Mouse (Mus musculus) forebrain, embryonic 16.5 days (tissue): Measurements from ENCODE around the gene Lrrc58. TPM values are rescaled to one million over a fixed set of nuclear protein-coding genes. Genes with fewer than 3 reads are reported as not detected.

Source experiments
- ATAC-seq: fragments of 200-750 bp; cut with Nextera tagmentation; 2 replicates; pipeline ENCODE4 v1.8.0; 2017; ENCODE audit warnings: mild to moderate bottlenecking, moderate library complexity
- H3K27ac ChIP-seq: fragments of 300-500 bp; sonication (generic); 2 replicates; pipeline ENCODE4 v1.5.1; 2014; ENCODE audit warnings: low read length, control low read depth
- H3K27me3 ChIP-seq: fragments of 300-500 bp; sonication (generic); replicated peaks from 2 replicates; pipeline ENCODE4 v1.6.1; 2014; ENCODE audit warnings: low read length; ENCODE audit not compliant: control insufficient read depth, insufficient read depth
- H3K36me3 ChIP-seq: fragments of 300-500 bp; sonication (generic); 2 replicates; pipeline ENCODE4 v1.6.1; 2014; ENCODE audit not compliant: control insufficient read depth, insufficient read depth
- H3K4me1 ChIP-seq: fragments of 300-500 bp; sonication (generic); replicated peaks from 2 replicates; pipeline ENCODE4 v1.6.1; 2014; ENCODE audit warnings: low read length; ENCODE audit not compliant: control insufficient read depth, insufficient read depth
- H3K4me2 ChIP-seq: fragments of 300-500 bp; sonication (generic); 2 replicates; pipeline ENCODE4 v1.6.1; 2014; ENCODE audit warnings: mild to moderate bottlenecking, low read length, control low read depth
- H3K4me3 ChIP-seq: fragments of 300-500 bp; sonication (generic); replicated peaks from 2 replicates; pipeline ENCODE4 v1.5.1; 2014; ENCODE audit warnings: mild to moderate bottlenecking, low read length, control low read depth
- H3K9ac ChIP-seq: fragments of 300-500 bp; sonication (generic); replicated peaks from 2 replicates; pipeline ENCODE4 v1.6.1; 2014; ENCODE audit warnings: low read depth, low read length, control low read depth
- H3K9me3 ChIP-seq: fragments of 300-500 bp; sonication (generic); 2 replicates; pipeline ENCODE4 v1.6.1; 2016; ENCODE audit warnings: low read length; ENCODE audit not compliant: control insufficient read depth
- WGBS: fragments of 180-500 bp; shearing (Covaris S2); extraction: QIAGEN DNeasy Blood & Tissue Kit; methylation state at CpG from one replicate; pipeline ENCODE4 v1.1.7; 2014; 5-methylcytosine and 5-hydroxymethylcytosine counted together
- polyA plus RNA-seq: library from polyadenylated mRNA; unstranded; fragments of >200 nt; fragmentation: Nextera tagmentation; extraction: Ambion mirVana; gene quantifications from 2 replicates; pipeline ENCODE4 v1.2.1, GENCODE M21; 2015

Lrrc58 gene
- polyA plus RNA-seq, 1 experiment from 2014 or later = 54.4 TPM

DNA sequence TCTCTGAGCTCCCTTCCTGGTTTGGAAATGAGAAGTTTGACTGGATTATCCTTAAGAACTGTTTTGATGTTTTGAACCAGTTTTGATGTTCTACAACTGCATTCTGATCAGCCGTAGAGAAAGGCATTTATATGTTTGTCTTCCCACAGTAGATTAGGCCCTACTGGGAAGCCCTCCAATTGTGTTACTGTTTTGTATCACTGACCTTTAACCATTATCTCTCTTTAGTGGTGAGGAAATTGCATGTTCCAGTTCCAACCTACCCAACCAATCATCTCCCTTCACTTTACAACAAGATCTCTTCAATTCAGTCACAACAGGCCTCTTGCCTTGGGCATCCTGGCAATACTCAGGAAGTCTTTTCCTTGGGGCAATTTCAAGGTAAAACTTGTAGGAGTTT is 42.9 kb downstream of the Lrrc58 start:
- Histone ChIP-seq H3K9ac (no peak overlapping the region), H3K4me3 (no peak overlapping the region), H3K27me3 (no peaks in the 10 kb centered on the region), H3K36me3 (no peaks in the 10 kb centered on the region), H3K4me1 (no peaks in the 10 kb centered on the region; the same call in 1 of the 2 replicates), H3K9me3 (peaks cover 4% of the 10 kb centered on the region; the same call in 1 of the 2 replicates), H3K4me2 (no peak overlapping the region), H3K27ac (no peak overlapping the region)
- WGBS = 90% methylated on average over 1 of the region's 1 CpGs
- ATAC-seq = no peak

DNA sequence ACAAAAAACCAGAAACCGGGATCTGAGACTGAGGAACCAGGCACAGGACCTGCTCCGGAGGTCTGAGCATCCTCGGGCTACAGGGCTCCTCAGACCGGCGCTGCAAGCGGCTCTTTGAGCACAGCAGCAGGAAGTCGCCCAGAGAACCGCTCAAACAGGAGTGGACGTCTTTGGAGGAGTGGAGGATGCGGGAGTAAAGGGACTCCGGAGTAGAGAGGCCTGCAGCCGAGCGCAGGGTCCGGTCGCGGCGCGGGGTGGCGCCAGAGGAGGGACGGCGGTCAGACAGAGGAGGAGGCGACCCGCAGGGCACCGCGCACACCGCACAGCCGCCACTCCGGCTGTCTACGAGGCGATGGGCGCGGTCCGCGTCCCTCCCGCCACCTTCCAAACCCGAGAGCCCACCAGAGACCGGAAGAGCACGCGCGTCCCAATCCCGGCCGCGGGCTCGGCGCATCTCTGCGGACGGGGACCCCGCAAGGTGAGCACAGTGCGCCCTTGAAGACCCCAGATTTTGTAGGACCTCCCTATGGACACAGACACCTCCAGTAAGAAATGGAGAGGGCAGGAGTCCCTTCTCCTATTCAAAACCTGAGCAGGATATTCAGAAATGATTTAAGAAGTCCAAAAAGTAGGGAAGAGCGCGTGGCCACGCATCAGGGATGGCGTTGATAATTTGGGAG is 48.1 kb downstream of the Lrrc58 start, which contains the start of gene Gpr156:
Gene Gpr156, plus strand, starts transcription at position 359 of the 680 bp plus-strand sequence.
- WGBS = 2% methylated on average over 53 of the region's 53 CpGs
- no peaks in the 10 kb centered on the region; the same call in 1 of the 2 replicates for H3K4me1 ChIP-seq
- no peaks in the 10 kb centered on the region for H3K36me3 ChIP-seq
- no peaks in the 10 kb centered on the region for H3K27me3 ChIP-seq
- peak within 1 kb of the TSS; percentile 56 for H3K4me3 ChIP-seq
- peak; percentile 87 for ATAC-seq
- H3K4me2 ChIP-seq = peak within 1 kb of the TSS; percentile 84
- peak within 1 kb of the TSS; percentile 73 for H3K9ac ChIP-seq
- peaks cover 3% of the 10 kb centered on the region; the same call in 1 of the 2 replicates for H3K9me3 ChIP-seq
- H3K27ac ChIP-seq = no peak within 1 kb of the TSS

DNA sequence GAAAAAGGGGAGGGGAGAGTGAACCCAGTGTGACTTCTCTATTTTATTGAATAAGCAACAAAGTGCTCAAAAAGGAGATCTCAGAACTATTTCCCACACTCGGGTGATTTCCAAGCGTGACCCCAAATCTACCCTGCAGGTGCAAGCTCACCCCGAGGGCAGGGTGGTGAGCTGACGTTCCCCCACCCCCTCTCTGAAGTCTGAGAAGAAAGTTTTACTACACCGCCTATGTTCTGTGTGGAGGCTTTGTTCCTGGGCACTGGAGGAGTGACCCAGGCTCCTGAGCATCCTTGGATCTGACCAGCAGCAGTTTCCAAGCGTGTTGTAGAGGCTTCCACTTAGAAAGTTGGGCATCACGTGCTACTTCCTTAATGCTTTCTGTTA is 48.6 kb downstream of the Lrrc58 start:
- Histone ChIP-seq H3K4me1 (no peaks in the 10 kb centered on the region; the same call in 1 of the 2 replicates), H3K36me3 (no peaks in the 10 kb centered on the region), H3K27me3 (no peaks in the 10 kb centered on the region), H3K9me3 (no peaks in the 10 kb centered on the region), H3K4me2 (peak overlapping the region; percentile 84), H3K4me3 (peak overlapping the region; percentile 56), H3K27ac (no peak overlapping the region), H3K9ac (no peak overlapping the region)
- peak; percentile 52; the same call in 1 of the 2 replicates for ATAC-seq
- WGBS = 15% methylated on average over 7 of the region's 7 CpGs

DNA sequence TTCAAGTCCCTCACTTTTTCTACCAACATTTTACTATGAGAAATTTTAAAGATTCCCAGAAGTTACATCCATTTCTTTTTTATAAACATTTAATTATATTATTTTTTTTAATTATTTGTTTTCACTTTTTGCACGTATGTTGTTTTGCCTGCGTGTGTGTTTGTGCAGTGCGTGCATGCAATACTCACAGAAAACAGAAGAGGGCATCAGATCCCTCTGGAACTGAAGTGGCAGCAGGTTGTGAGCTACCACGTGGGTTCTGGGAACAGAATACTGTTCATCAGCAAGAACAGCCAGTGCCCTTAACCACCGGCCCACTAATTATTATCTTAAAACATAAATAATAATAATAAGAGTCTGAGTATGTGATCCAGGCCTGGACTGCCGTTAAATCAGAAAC is 50.8 kb downstream of the Lrrc58 start:
- H3K36me3 ChIP-seq = no peaks in the 10 kb centered on the region
- no peaks in the 10 kb centered on the region for H3K9me3 ChIP-seq
- H3K4me1 ChIP-seq = no peaks in the 10 kb centered on the region; the same call in 1 of the 2 replicates
- no peak overlapping the region for H3K9ac ChIP-seq
- no peak overlapping the region for H3K4me3 ChIP-seq
- no peak overlapping the region for H3K4me2 ChIP-seq
- 85% methylated on average over 6 of the region's 6 CpGs for WGBS
- H3K27ac ChIP-seq = no peak overlapping the region
- H3K27me3 ChIP-seq = no peaks in the 10 kb centered on the region
- no peak for ATAC-seq

DNA sequence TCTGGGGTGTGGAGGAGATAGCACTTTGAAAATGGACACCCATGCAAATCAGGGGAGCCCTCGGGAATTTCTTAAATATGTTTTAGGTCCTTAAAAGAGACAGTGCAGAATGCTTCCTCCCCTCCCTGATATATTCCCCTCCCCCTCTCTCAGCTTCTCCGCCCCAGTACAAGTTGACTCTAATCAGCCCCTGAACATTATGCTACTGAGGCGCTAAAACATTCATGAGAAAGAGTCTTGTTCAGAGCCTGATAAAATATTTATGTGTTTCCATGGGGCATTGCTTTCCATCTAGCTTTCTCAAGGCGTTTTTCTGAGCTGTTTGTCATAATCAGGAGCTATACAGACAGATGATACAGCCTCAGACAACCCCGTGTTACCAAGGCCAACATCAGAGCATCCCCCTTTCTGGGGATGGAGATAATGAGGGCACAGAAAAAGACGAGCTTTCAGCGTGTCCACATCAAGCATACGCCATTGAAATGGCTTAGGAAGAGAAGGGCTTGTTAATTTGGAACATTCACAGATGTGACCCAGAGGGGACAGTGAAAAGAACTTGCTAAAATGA is 52.7 kb downstream of the Lrrc58 start:
- Histone ChIP-seq H3K27me3 (no peaks in the 10 kb centered on the region), H3K4me3 (no peak overlapping the region), H3K27ac (no peak overlapping the region), H3K4me2 (no peak overlapping the region), H3K9me3 (no peaks in the 10 kb centered on the region), H3K9ac (no peak overlapping the region), H3K36me3 (no peaks in the 10 kb centered on the region), H3K4me1 (peaks cover 1% of the 10 kb centered on the region)
- 34% methylated on average over 8 of the region's 8 CpGs for WGBS
- ATAC-seq = no peak

DNA sequence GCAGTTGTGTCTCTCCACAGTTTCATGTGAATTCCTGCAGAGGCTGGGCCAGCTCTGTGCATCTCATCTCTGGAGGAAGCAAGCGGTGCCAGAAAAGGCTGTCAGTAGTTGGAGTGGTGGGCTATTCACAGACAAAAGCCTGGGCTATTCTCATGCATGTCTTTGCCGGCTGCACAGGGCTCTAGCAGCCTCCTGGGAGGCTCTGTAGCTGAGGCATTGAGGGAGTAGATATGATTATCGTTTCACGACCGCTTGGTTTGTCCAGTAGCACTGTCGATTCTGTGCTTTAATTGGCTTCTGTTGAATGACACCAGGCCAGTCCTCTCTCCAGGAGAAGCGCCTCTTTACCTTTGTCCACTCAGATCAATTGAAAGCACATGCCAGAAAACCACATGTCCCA is 57.9 kb downstream of the Lrrc58 start:
- peak overlapping the region; percentile 70 for H3K27ac ChIP-seq
- peak overlapping the region; percentile 28; the same call in 1 of the 2 replicates for H3K4me2 ChIP-seq
- H3K9ac ChIP-seq = peak overlapping the region; percentile 17; the same call in 1 of the 2 replicates
- 3% methylated on average over 7 of the region's 7 CpGs for WGBS
- H3K4me1 ChIP-seq = peaks cover 21% of the 10 kb centered on the region
- no peak overlapping the region for H3K4me3 ChIP-seq
- H3K9me3 ChIP-seq = 0 out of 2 replicates have a peak, but pooled peaks cover 2% of the 10 kb centered on the region
- no peaks in the 10 kb centered on the region for H3K27me3 ChIP-seq
- ATAC-seq = peak; percentile 79
- no peaks in the 10 kb centered on the region for H3K36me3 ChIP-seq

DNA sequence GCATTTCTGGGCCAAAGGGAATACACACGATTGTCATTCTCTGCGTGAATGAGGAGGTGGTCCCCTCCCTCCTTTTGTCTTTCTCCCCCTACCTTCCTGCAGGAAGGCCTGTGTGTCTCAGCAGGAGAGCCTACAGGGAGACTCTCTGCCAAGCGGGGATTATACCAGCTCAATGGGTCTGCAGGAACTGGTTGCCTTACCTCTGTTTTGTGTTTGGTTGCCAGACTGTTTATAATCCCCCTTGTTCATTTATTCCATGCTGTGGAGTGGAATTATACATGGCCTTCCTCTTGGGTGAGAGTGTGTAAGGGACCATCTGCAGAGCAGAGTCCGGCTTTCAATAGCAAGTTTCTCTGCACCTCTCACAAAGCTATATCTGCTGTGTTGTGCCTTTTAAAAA is 58.9 kb downstream of the Lrrc58 start:
- H3K27me3 ChIP-seq = no peaks in the 10 kb centered on the region
- H3K27ac ChIP-seq = peak overlapping the region; percentile 17
- peak; percentile 68 for ATAC-seq
- H3K4me3 ChIP-seq = no peak overlapping the region
- WGBS = 6% methylated on average over 4 of the region's 4 CpGs
- no peak overlapping the region for H3K4me2 ChIP-seq
- H3K36me3 ChIP-seq = no peaks in the 10 kb centered on the region
- H3K4me1 ChIP-seq = peaks cover 21% of the 10 kb centered on the region
- H3K9me3 ChIP-seq = 0 out of 2 replicates have a peak, but pooled peaks cover 2% of the 10 kb centered on the region
- no peak overlapping the region for H3K9ac ChIP-seq

DNA sequence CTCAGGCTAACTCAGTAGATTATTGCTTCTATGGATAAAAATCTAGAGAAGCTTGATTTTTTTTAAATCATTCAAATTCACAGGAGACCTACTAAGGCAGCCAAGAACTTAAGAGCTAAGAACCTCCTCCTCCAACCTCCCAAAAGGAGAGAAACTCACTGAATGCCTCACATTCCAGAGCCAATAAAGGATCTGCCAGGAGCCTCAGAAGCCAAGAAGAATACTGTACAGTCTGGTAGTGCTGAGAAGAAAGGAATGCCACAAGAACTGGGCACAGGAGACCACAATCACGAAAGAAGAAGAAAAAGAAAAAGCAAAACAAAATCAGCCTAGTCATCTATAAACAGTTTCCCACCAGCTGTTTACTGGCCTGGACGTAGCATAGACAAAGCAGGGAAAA is 60.8 kb downstream of the Lrrc58 start:
- Histone ChIP-seq H3K9me3 (0 out of 2 replicates have a peak, but pooled peaks cover 2% of the 10 kb centered on the region), H3K9ac (no peak overlapping the region), H3K4me3 (no peak overlapping the region), H3K4me2 (no peak overlapping the region), H3K27me3 (no peaks in the 10 kb centered on the region), H3K4me1 (peaks cover 21% of the 10 kb centered on the region), H3K27ac (peak overlapping the region; percentile 8), H3K36me3 (no peaks in the 10 kb centered on the region)
- peak; percentile 57 for ATAC-seq
- WGBS = 10% methylated on average over 2 of the region's 2 CpGs

DNA sequence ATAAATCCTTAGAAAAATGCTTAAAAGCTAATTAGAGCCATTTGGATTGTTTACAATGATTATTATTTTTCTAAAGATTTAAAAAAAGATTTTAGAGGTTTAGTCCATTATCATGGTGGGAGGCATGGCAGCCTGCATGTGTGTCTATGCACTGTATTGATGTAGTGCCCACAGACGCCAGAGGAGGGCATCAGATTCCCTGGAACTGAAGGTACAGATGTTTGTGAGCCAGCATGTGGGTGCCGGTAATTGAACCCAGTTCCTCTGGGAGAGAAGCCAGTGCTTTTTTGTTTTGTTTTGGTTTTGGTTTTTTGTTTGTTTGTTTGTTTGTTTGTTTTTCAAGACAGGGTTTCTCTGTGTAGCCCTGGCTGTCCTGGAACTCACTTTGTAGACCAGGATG is 61.4 kb downstream of the Lrrc58 start:
- no peaks in the 10 kb centered on the region for H3K27me3 ChIP-seq
- peak overlapping the region; percentile 8; the same call in 1 of the 2 replicates for H3K27ac ChIP-seq
- ATAC-seq = no peak
- H3K36me3 ChIP-seq = no peaks in the 10 kb centered on the region
- no peak overlapping the region for H3K4me2 ChIP-seq
- WGBS = 85% methylated on average over 2 of the region's 2 CpGs
- H3K9me3 ChIP-seq = 0 out of 2 replicates have a peak, but pooled peaks cover 2% of the 10 kb centered on the region
- H3K4me1 ChIP-seq = peaks cover 21% of the 10 kb centered on the region
- no peak overlapping the region for H3K4me3 ChIP-seq
- no peak overlapping the region for H3K9ac ChIP-seq
